Mouse (Mus musculus) MEL (cell line): ENCODE results near the gene Fbxl2. TPM values are rescaled to one million over a fixed set of nuclear protein-coding genes. Genes with fewer than 3 reads are reported as not detected.

Experiments
- DNase-seq: peaks from one replicate; pipeline ENCODE4 v3.0.0; 2011; ENCODE audit warnings: low read depth, low spot score
- H3K27ac ChIP-seq: 2 replicates; pipeline ENCODE4 v1.5.1; 2012; ENCODE audit warnings: low read depth, mild to moderate bottlenecking, control low read depth, low read length, moderate library complexity; ENCODE audit not compliant: control insufficient read depth
- H3K27me3 ChIP-seq, 2 experiments: fragments of 150-350 bp in 1 of 2; sonication (generic) in 1 of 2; 2 replicates each; pipeline ENCODE4 v1.6.1; 2012; ENCODE audit warnings: low read length in 2 of 2, mild to moderate bottlenecking in 2 of 2, improper control_type of control experiment in 1 of 2, moderate library complexity in 1 of 2; ENCODE audit not compliant: insufficient read depth in 2 of 2, control insufficient read depth in 1 of 2
- H3K36me3 ChIP-seq, 2 experiments: 2 replicates each; pipeline ENCODE4 v1.6.1; 2012 to 2014; ENCODE audit warnings: low read length in 2 of 2, improper control_type of control experiment in 1 of 2, inconsistent platforms in 1 of 2, mild to moderate bottlenecking in 1 of 2; ENCODE audit not compliant: insufficient read depth in 2 of 2, control insufficient read depth in 1 of 2
- H3K4me1 ChIP-seq, 2 experiments: fragments of 150-350 bp in 1 of 2; sonication (generic) in 1 of 2; 2 replicates each; pipeline ENCODE4 v1.6.1; 2012; ENCODE audit warnings: low read length in 2 of 2, improper control_type of control experiment in 1 of 2, mild to moderate bottlenecking in 1 of 2; ENCODE audit not compliant: insufficient read depth in 2 of 2, control insufficient read depth in 1 of 2
- H3K4me3 ChIP-seq, 2 experiments: fragments of 150-350 bp in 1 of 2; sonication (generic) in 1 of 2; 2 replicates each; pipeline ENCODE4 v1.5.1; 2012; ENCODE audit warnings: low read depth in 2 of 2, low read length in 2 of 2, mild to moderate bottlenecking in 2 of 2, moderate library complexity in 2 of 2, control low read depth in 1 of 2, improper control_type of control experiment in 1 of 2; ENCODE audit not compliant: control insufficient read depth in 1 of 2, insufficient read depth in 1 of 2
- H3K79me2 ChIP-seq: 2 replicates; pipeline ENCODE4 v1.6.1; 2012; ENCODE audit warnings: mild to moderate bottlenecking, low read length, moderate library complexity; ENCODE audit not compliant: control insufficient read depth, poor library complexity, insufficient read depth
- H3K9ac ChIP-seq: 2 replicates; pipeline ENCODE4 v1.6.1; 2012; ENCODE audit warnings: low read depth, mild to moderate bottlenecking, control low read depth, low read length, moderate library complexity; ENCODE audit not compliant: control insufficient read depth, poor library complexity, severe bottlenecking
- H3K9me3 ChIP-seq: fragments of 150-350 bp; sonication (generic); replicated peaks from 2 replicates; pipeline ENCODE4 v1.6.1; 2012; ENCODE audit warnings: mild to moderate bottlenecking, low read length, improper control_type of control experiment, moderate library complexity; ENCODE audit not compliant: insufficient read depth
- CHD1 ChIP-seq: IDR thresholded peaks from 2 replicates; pipeline ENCODE4 v1.6.1; 2012; ENCODE audit warnings: low read depth, mild to moderate bottlenecking, inconsistent platforms, low read length, improper control_type of control experiment
- CTCF ChIP-seq, 3 experiments: IDR thresholded peaks in 2 of 3; conservative IDR thresholded peaks in 1 of 3; 2 replicates each; pipeline ENCODE4 v1.5.1; 2011 to 2012; ENCODE audit warnings: low read length in 3 of 3, low read depth in 2 of 3, mild to moderate bottlenecking in 2 of 3, improper control_type of control experiment in 1 of 3, inconsistent platforms in 1 of 3, mixed read lengths in 1 of 3, moderate library complexity in 1 of 3; ENCODE audit not compliant: control insufficient read depth in 1 of 3, insufficient read depth in 1 of 3, poor library complexity in 1 of 3, severe bottlenecking in 1 of 3
- E2F4 ChIP-seq: IDR thresholded peaks from 2 replicates; pipeline ENCODE4 v1.6.1; 2011; ENCODE audit warnings: low read depth, low read length, improper control_type of control experiment, borderline replicate concordance
- ELF1 ChIP-seq: IDR thresholded peaks from 2 replicates; pipeline ENCODE4 v1.6.1; 2014; ENCODE audit warnings: low read depth, mild to moderate bottlenecking, inconsistent platforms, low read length, improper control_type of control experiment, moderate library complexity
- GABPA ChIP-seq: IDR thresholded peaks from 2 replicates; pipeline ENCODE4 v1.6.1; 2012; ENCODE audit warnings: low read depth, mild to moderate bottlenecking, inconsistent platforms, low read length, improper control_type of control experiment, moderate library complexity
- HCFC1 ChIP-seq: IDR thresholded peaks from 2 replicates; pipeline ENCODE4 v1.6.1; 2012; ENCODE audit warnings: low read depth, mild to moderate bottlenecking, inconsistent platforms, low read length, improper control_type of control experiment, moderate library complexity
- KAT2A ChIP-seq: conservative IDR thresholded peaks from 2 replicates; pipeline ENCODE4 v1.6.1; 2012; ENCODE audit warnings: low read depth, low read length, improper control_type of control experiment, inconsistent platforms
- MAFK ChIP-seq: IDR thresholded peaks from 2 replicates; pipeline ENCODE4 v1.6.1; 2011; ENCODE audit warnings: low read depth, mild to moderate bottlenecking, low read length, improper control_type of control experiment, borderline replicate concordance
- MXI1 ChIP-seq: IDR thresholded peaks from 2 replicates; pipeline ENCODE4 v1.6.1; 2011; ENCODE audit warnings: mild to moderate bottlenecking, low read depth, low read length, improper control_type of control experiment
- MYC ChIP-seq: IDR thresholded peaks from 2 replicates; pipeline ENCODE4 v1.6.1; 2011; ENCODE audit warnings: low read depth, mild to moderate bottlenecking, low read length, improper control_type of control experiment, moderate library complexity
- NRF1 ChIP-seq: IDR thresholded peaks from 2 replicates; pipeline ENCODE4 v1.6.1; 2014; ENCODE audit warnings: low read depth, mild to moderate bottlenecking, inconsistent platforms, low read length, improper control_type of control experiment, moderate library complexity; ENCODE audit not compliant: poor library complexity, insufficient read depth, severe bottlenecking
- POLR2A ChIP-seq, 2 experiments: IDR thresholded peaks; 2 replicates each; pipeline ENCODE4 v1.6.1; 2011 to 2012; ENCODE audit warnings: low read length in 2 of 2, mild to moderate bottlenecking in 2 of 2, control low read depth in 1 of 2, improper control_type of control experiment in 1 of 2, low read depth in 1 of 2, moderate library complexity in 1 of 2; ENCODE audit not compliant: control insufficient read depth in 1 of 2, insufficient read depth in 1 of 2, poor library complexity in 1 of 2
- RAD21 ChIP-seq: IDR thresholded peaks from 2 replicates; pipeline ENCODE4 v1.6.1; 2011; ENCODE audit warnings: mild to moderate bottlenecking, low read depth, low read length, improper control_type of control experiment
- SIN3A ChIP-seq: IDR thresholded peaks from 2 replicates; pipeline ENCODE4 v1.6.1; 2012; ENCODE audit warnings: low read length, improper control_type of control experiment, inconsistent platforms
- SMC3 ChIP-seq: IDR thresholded peaks from 2 replicates; pipeline ENCODE4 v1.6.1; 2011; ENCODE audit warnings: low read depth, low read length, improper control_type of control experiment
- TCF12 ChIP-seq: IDR thresholded peaks from 2 replicates; pipeline ENCODE4 v1.6.1; 2014; ENCODE audit warnings: low read depth, mild to moderate bottlenecking, inconsistent platforms, low read length, improper control_type of control experiment, moderate library complexity
- USF1 ChIP-seq: IDR thresholded peaks from 2 replicates; pipeline ENCODE4 v1.6.1; 2014; ENCODE audit warnings: low read depth, mild to moderate bottlenecking, inconsistent platforms, low read length, improper control_type of control experiment, moderate library complexity
- ZMIZ1 ChIP-seq: IDR thresholded peaks from 2 replicates; pipeline ENCODE4 v1.6.1; 2012; ENCODE audit warnings: low read depth, mild to moderate bottlenecking, inconsistent platforms, low read length, improper control_type of control experiment, moderate library complexity
- polyA plus RNA-seq, 2 experiments: library from polyadenylated mRNA; stranded (reverse) in 1 of 2; unstranded in 1 of 2; fragments of >175 nt in 1 of 2; fragments of >200 nt in 1 of 2; gene quantifications; 2 replicates each; pipeline versions ENCODE4 v1.2.1 to v1.2.4; 2012; ENCODE audit warnings: low replicate concordance in 2 of 2, low read depth in 1 of 2; ENCODE audit not compliant: insufficient read length in 2 of 2, insufficient read depth in 1 of 2, missing spikeins in 1 of 2
- total RNA-seq: library from RNA; depleted of rRNA; stranded (reverse); fragments of 300-350 nt; gene quantifications from 2 replicates; pipeline ENCODE4 v1.2.3, GENCODE M21; 2012

Fbxl2 gene
- total and polyA plus RNA-seq, 3 experiments, result 1.8 to 3.0 TPM; not detected in 1

DNA sequence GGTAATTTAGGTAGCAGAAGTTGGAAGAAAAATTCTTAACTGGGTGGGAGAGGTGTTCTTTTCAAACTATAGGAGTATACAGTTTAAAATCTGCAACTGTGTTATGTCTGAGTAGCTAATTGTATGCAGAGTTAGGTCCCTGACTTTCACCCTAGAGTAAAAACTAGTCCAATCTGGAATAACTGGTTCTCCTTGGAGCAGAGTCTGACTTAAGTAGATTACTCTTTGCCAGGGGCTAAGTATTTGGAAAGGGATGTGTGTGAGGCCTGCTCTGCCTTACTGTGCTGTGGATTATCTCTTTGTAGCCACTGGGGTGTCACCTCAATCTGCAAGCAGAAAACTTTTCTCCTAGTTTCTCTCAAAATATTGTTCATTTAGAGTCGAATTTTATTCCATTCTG lies 98.8 kb downstream of the Fbxl2 start:
- Histone ChIP-seq H3K27ac (no peak overlapping the region), H3K4me3 (no peak overlapping the region), H3K4me1 (peaks cover 0 to 4% of the 10 kb centered on the region in 2 experiments; a peak in 2 of 4 replicates), H3K36me3 (peaks cover 4 to 32% of the 10 kb centered on the region in 2 experiments), H3K9me3 (no peaks in the 10 kb centered on the region), H3K27me3 (no peaks in the 10 kb centered on the region), H3K79me2 (peaks cover 36% of the 10 kb centered on the region), H3K9ac (no peak overlapping the region)
- TF ChIP-seq POLR2A (IDR thresholded peaks at IDR 0.05; ENCODE audit: control insufficient read depth in 1 of 2, insufficient read depth in 1 of 2, low read depth in 1 of 2, low read length in 2 of 2, poor library complexity in 1 of 2) (no peak), SIN3A (no peak), E2F4 (no peak), GABPA (no peak), HCFC1 (no peak), RAD21 (no peak)
- DNase-seq, result no peak

GRCm38 (mm10) chr9:113943372-113943771 lies 102.6 kb downstream of the Fbxl2 start:
- Histone ChIP-seq H3K27ac (no peak overlapping the region), H3K79me2 (peaks cover 62% of the 10 kb centered on the region), H3K27me3 (no peaks in the 10 kb centered on the region), H3K9ac (no peak overlapping the region), H3K9me3 (no peaks in the 10 kb centered on the region), H3K36me3 (peaks cover 17 to 28% of the 10 kb centered on the region in 2 experiments), H3K4me3 (no peak overlapping the region), H3K4me1 (peaks cover 16 to 24% of the 10 kb centered on the region in 2 experiments)
- no peak for DNase-seq
- TF ChIP-seq HCFC1 (no peak), MXI1 (no peak), TCF12 (no peak), SMC3 (no peak), SIN3A (no peak), ELF1 (no peak), MAFK (no peak), ZMIZ1 (no peak), KAT2A (no peak), CHD1 (no peak), NRF1 (no peak), MYC (no peak), CTCF (IDR thresholded peaks at IDR 0.05 in 2 of 3, conservative IDR thresholded peaks at IDR 0.05 in 1 of 3; ENCODE audit: control insufficient read depth in 1 of 3, insufficient read depth in 1 of 3, low read depth in 2 of 3, low read length in 3 of 3, poor library complexity in 1 of 3, severe bottlenecking in 1 of 3) (no peak), USF1 (no peak)
